Mouse (Mus musculus) G1E (cell line): Measurements from ENCODE around the gene Moap1. TPM values are rescaled to one million over a fixed set of nuclear protein-coding genes. Genes with fewer than 3 reads are reported as not detected.

Experiments
- ATAC-seq: 2 replicates; pipeline ENCODE4 v1.8.0; 2016; ENCODE audit warnings: mild to moderate bottlenecking; ENCODE audit not compliant: insufficient number of reproducible peaks, poor library complexity, low FRiP score, severe bottlenecking; ENCODE audit errors: extremely low read depth
- DNase-seq: peaks from one replicate; pipeline ENCODE4 v3.0.0; 2012; ENCODE audit warnings: low spot score
- H3K27me3 ChIP-seq: 2 replicates; pipeline ENCODE4 v1.6.1; 2012; ENCODE audit warnings: mild to moderate bottlenecking, low read length, inconsistent platforms; ENCODE audit not compliant: insufficient read depth
- H3K36me3 ChIP-seq: replicated peaks from 2 replicates; pipeline ENCODE3; 2012; ENCODE audit warnings: mild to moderate bottlenecking, inconsistent platforms
- H3K4me1 ChIP-seq: 2 replicates; pipeline ENCODE4 v1.6.1; 2012; ENCODE audit warnings: low read depth, low read length, inconsistent platforms, mixed read lengths; ENCODE audit not compliant: insufficient read depth
- H3K4me3 ChIP-seq: 2 replicates; pipeline ENCODE4 v1.5.1; 2012; ENCODE audit warnings: low read depth, mild to moderate bottlenecking, inconsistent platforms, low read length, moderate library complexity, mixed read lengths
- H3K9me3 ChIP-seq: replicated peaks from 2 replicates; pipeline ENCODE4 v1.6.1; 2012; ENCODE audit warnings: inconsistent platforms
- CTCF ChIP-seq: IDR thresholded peaks from 2 replicates; pipeline ENCODE4 v1.5.1; 2012; ENCODE audit warnings: low read depth, low read length, inconsistent platforms, mixed read lengths
- GATA1 ChIP-seq: IDR thresholded peaks from 2 replicates; pipeline ENCODE4 v1.6.1; 2012; ENCODE audit warnings: borderline replicate concordance, low read length, inconsistent platforms, mixed read lengths
- GATA2 ChIP-seq: IDR thresholded peaks from 2 replicates; pipeline ENCODE4 v1.6.1; 2012; ENCODE audit warnings: low read depth, low read length, inconsistent platforms, borderline replicate concordance
- POLR2AphosphoS5 ChIP-seq: IDR thresholded peaks from 2 replicates; pipeline ENCODE4 v1.6.1; 2012; ENCODE audit warnings: low read depth, low read length, inconsistent platforms; ENCODE audit not compliant: insufficient replicate concordance
- TAL1 ChIP-seq: conservative IDR thresholded peaks from 2 replicates; pipeline ENCODE4 v1.6.1; 2012; ENCODE audit warnings: low read depth, low read length, inconsistent platforms, mixed read lengths
- polyA plus RNA-seq: library from polyadenylated mRNA; stranded (reverse); fragments of >175 nt; gene quantifications from 2 replicates; pipeline ENCODE4 v1.2.3, GENCODE M21; 2012
- total RNA-seq, 2 experiments: library from RNA; stranded (forward) in 1 of 2; stranded (reverse) in 1 of 2; fragments of 200-1000 nt in 1 of 2; fragments of >200 nt in 1 of 2; fragmentation: Nextera tagmentation in 1 of 2; gene quantifications; 2 replicates each; pipeline ENCODE4 v1.2.3; 2014 to 2017

Gene Moap1
- total and polyA plus RNA-seq, 3 experiments, result 3.6 to 41.9 (median 22.3) TPM

- ATAC-seq, result no peak
- Histone ChIP-seq H3K4me1 (peaks cover 44% of the 10 kb centered on the region), H3K4me3 (peak overlapping the region; percentile 80), H3K36me3 (no peaks in the 10 kb centered on the region), H3K9me3 (no peaks in the 10 kb centered on the region), H3K27me3 (peaks cover 40% of the 10 kb centered on the region)
- TF ChIP-seq GATA2 (no peak), CTCF (no peak), TAL1 (no peak), POLR2AphosphoS5 (no peak), GATA1 (no peak)
- DNase-seq, result no peak
These were observed 39.5 kb downstream of the Moap1 start for GRCm38 (mm10) chr12:102703921-102704408.

DNA sequence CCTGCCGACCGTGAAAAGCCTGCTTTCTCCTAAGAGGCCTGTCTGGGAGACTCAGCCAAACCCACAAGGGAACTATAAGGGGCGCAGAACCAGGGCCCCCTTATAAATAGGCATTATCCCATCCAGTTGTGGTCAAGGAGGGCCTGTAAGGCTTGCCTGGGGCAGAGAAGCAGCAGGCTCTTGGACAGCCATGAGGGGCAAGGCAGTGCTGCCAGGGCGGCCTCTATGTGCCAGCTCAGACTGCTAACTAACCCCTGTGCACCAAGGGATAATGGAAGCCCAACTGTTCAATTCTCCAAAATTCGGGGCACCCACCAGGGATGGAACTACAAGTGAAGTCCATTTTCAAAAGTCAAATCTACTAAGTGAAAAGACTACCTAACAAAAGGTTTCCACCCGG lies 40.0 kb downstream of the Moap1 start:
- no peak for TF ChIP-seq GATA2
- TF ChIP-seq CTCF, result no peak
- no peak for TF ChIP-seq GATA1
- TF ChIP-seq TAL1, result no peak
- no peak for TF ChIP-seq POLR2AphosphoS5
- DNase-seq (no peak), ATAC-seq (no peak)
- Histone ChIP-seq H3K36me3 (no peaks in the 10 kb centered on the region), H3K4me3 (no peak overlapping the region), H3K9me3 (no peaks in the 10 kb centered on the region), H3K4me1 (peaks cover 50% of the 10 kb centered on the region), H3K27me3 (peaks cover 38% of the 10 kb centered on the region)

GRCm38 (mm10) chr12:102703111-102703412 lies 40.4 kb downstream of the Moap1 start:
- TF ChIP-seq GATA1, result no peak
- TF ChIP-seq TAL1, result no peak
- TF ChIP-seq GATA2, result no peak
- TF ChIP-seq POLR2AphosphoS5, result no peak
- TF ChIP-seq CTCF, result no peak
- Histone ChIP-seq H3K4me3 (no peak overlapping the region; the same call in 1 of the 2 replicates), H3K9me3 (no peaks in the 10 kb centered on the region), H3K4me1 (peaks cover 52% of the 10 kb centered on the region), H3K36me3 (no peaks in the 10 kb centered on the region), H3K27me3 (peaks cover 34% of the 10 kb centered on the region)
- no peak for DNase-seq
- no peak for ATAC-seq

GRCm38 (mm10) chr12:102702356-102703110 lies 40.9 kb downstream of the Moap1 start:
- Histone ChIP-seq H3K36me3 (no peaks in the 10 kb centered on the region), H3K27me3 (peaks cover 29% of the 10 kb centered on the region), H3K9me3 (no peaks in the 10 kb centered on the region), H3K4me3 (peak overlapping the region; percentile 40; the same call in 1 of the 2 replicates), H3K4me1 (peaks cover 53% of the 10 kb centered on the region)
- no peak for ATAC-seq
- DNase-seq, result peak; percentile 71
- TF ChIP-seq GATA1, result no peak
- peak; percentile 36; the same call in 1 of the 2 replicates for TF ChIP-seq CTCF

GRCm38 (mm10) chr12:102701691-102702207 lies 41.7 kb downstream of the Moap1 start:
- H3K9me3 ChIP-seq, result no peaks in the 10 kb centered on the region
- peaks cover 24% of the 10 kb centered on the region for H3K27me3 ChIP-seq
- peaks cover 3% of the 10 kb centered on the region for H3K36me3 ChIP-seq
- no peak for ATAC-seq
- TF ChIP-seq GATA2 (no peak), GATA1 (no peak), POLR2AphosphoS5 (no peak), TAL1 (no peak), CTCF (no peak)
- no peak overlapping the region for H3K4me3 ChIP-seq
- peaks cover 55% of the 10 kb centered on the region for H3K4me1 ChIP-seq
- no peak for DNase-seq

DNA sequence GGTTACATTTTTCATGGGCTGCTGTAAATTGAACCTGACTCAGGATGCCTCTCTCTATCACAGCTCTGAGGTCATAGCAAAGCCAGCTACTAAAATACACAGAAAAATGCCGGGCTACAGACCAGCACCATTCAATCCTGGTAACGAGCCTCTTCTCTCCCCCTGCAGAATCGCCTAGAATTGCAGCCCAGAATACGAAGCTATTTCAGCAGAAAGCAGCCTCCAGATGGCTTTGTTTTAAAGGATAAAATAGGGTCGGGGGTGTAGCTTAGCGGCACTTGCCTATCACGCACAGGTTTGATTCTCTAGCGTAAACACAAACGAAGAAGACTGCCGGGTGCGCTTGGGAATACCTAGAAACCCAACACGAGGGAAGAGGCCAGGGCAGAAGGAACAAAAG lies 43.0 kb downstream of the Moap1 start:
- Histone ChIP-seq H3K36me3 (peaks cover 3% of the 10 kb centered on the region), H3K4me3 (no peak overlapping the region), H3K27me3 (peaks cover 18% of the 10 kb centered on the region; the same call in 1 of the 2 replicates), H3K4me1 (peaks cover 52% of the 10 kb centered on the region), H3K9me3 (no peaks in the 10 kb centered on the region)
- DNase-seq (no peak), ATAC-seq (no peak)
- TF ChIP-seq CTCF (no peak), GATA1 (no peak), TAL1 (no peak), POLR2AphosphoS5 (no peak), GATA2 (no peak)

DNA sequence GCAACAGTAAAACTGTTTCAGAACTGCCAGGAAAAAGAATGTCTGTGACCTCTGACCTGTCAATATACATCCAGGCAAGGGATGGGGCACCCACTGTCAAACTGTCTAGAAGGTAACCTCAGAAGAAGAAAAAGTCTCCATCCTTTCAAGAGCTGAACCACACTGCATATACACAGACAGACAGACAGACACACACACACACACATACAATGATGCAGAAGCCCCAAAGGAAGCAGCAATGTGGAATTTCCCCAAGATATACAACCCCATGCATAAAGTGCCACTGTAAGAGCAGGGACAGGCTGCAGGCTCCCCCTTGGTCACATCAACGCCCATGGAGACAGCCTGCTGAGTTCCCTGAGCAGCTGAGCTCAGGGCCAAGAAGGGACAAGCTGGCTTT lies 44.3 kb downstream of the Moap1 start:
- H3K4me3 ChIP-seq, result no peak overlapping the region
- no peaks in the 10 kb centered on the region for H3K9me3 ChIP-seq
- peaks cover 12% of the 10 kb centered on the region; the same call in 1 of the 2 replicates for H3K27me3 ChIP-seq
- DNase-seq (no peak), ATAC-seq (no peak)
- peaks cover 3% of the 10 kb centered on the region for H3K36me3 ChIP-seq
- TF ChIP-seq POLR2AphosphoS5, result no peak
- no peak for TF ChIP-seq CTCF
- TF ChIP-seq TAL1, result no peak
- no peak for TF ChIP-seq GATA1
- TF ChIP-seq GATA2, result no peak
- H3K4me1 ChIP-seq, result peaks cover 45% of the 10 kb centered on the region
